Mouse (Mus musculus) CH12.LX (cell line): ENCODE measurements around the gene Gm20388. TPM values are rescaled to one million over a fixed set of nuclear protein-coding genes. Genes with fewer than 3 reads are reported as not detected.

Experiments
- DNase-seq: peaks from one replicate; pipeline ENCODE4 v3.0.0-alpha.2; 2013; ENCODE audit errors: extremely low read depth
- H3K27ac ChIP-seq: 2 replicates; pipeline ENCODE4 v1.5.1; 2012; ENCODE audit warnings: low read depth, mild to moderate bottlenecking, control low read depth, moderate library complexity; ENCODE audit not compliant: insufficient read depth
- H3K27me3 ChIP-seq: replicated peaks from 2 replicates; pipeline ENCODE3; 2012; ENCODE audit warnings: inconsistent platforms
- H3K36me3 ChIP-seq, 2 experiments: replicated peaks in 1 of 2; 2 replicates each; pipeline versions ENCODE3 to v1.6.1; 2012; ENCODE audit warnings: inconsistent platforms in 1 of 2, low read length in 1 of 2, mild to moderate bottlenecking in 1 of 2, mixed read lengths in 1 of 2, moderate library complexity in 1 of 2; ENCODE audit not compliant: control insufficient read depth in 1 of 2, insufficient read depth in 1 of 2
- H3K4me1 ChIP-seq, 2 experiments: 2 replicates each; pipeline ENCODE4 v1.6.1; 2012; ENCODE audit warnings: inconsistent platforms in 1 of 2, moderate library complexity in 1 of 2; ENCODE audit not compliant: insufficient read depth in 2 of 2, control insufficient read depth in 1 of 2
- H3K4me2 ChIP-seq: 2 replicates; pipeline ENCODE4 v1.6.1; 2012; ENCODE audit warnings: low read depth, mild to moderate bottlenecking, control low read depth; ENCODE audit not compliant: poor library complexity, insufficient read depth, severe bottlenecking
- H3K4me3 ChIP-seq, 3 experiments: fragments of 150-350 bp in 1 of 3; sonication (generic) in 1 of 3; replicated peaks in 1 of 3; 2 replicates each; pipeline versions ENCODE3 to v1.5.1; 2011 to 2012; ENCODE audit warnings: low read depth in 2 of 3, low read length in 2 of 3, mild to moderate bottlenecking in 2 of 3, moderate library complexity in 2 of 3, control low read depth in 1 of 3, improper control_type of control experiment in 1 of 3, inconsistent platforms in 1 of 3, mixed read lengths in 1 of 3; ENCODE audit not compliant: poor library complexity in 1 of 3
- H3K79me2 ChIP-seq: replicated peaks from 2 replicates; pipeline ENCODE4 v1.6.1; 2012; ENCODE audit warnings: mild to moderate bottlenecking, moderate library complexity; ENCODE audit not compliant: control insufficient read depth, poor library complexity, insufficient read depth, severe bottlenecking; ENCODE audit errors: extremely low read depth
- H3K9ac ChIP-seq: 2 replicates; pipeline ENCODE4 v1.6.1; 2012; ENCODE audit warnings: low read depth, mild to moderate bottlenecking, control low read depth, moderate library complexity; ENCODE audit not compliant: insufficient read depth
- H3K9me3 ChIP-seq: replicated peaks from 2 replicates; pipeline ENCODE3; 2012; ENCODE audit warnings: low read length, inconsistent platforms, mixed read lengths
- CHD1 ChIP-seq: IDR thresholded peaks from 2 replicates; pipeline ENCODE4 v1.6.1; 2012; ENCODE audit warnings: low read depth, low read length, improper control_type of control experiment, inconsistent platforms
- CHD2 ChIP-seq: IDR thresholded peaks from 2 replicates; pipeline ENCODE4 v1.6.1; 2011; ENCODE audit warnings: low read length, improper control_type of control experiment
- CTCF ChIP-seq, 2 experiments: IDR thresholded peaks in 1 of 2; conservative IDR thresholded peaks in 1 of 2; 2 replicates each; pipeline ENCODE4 v1.5.1; 2011 to 2012; ENCODE audit warnings: low read depth in 2 of 2, low read length in 2 of 2, improper control_type of control experiment in 1 of 2, inconsistent platforms in 1 of 2, mild to moderate bottlenecking in 1 of 2, moderate library complexity in 1 of 2
- E2F4 ChIP-seq: IDR thresholded peaks from 2 replicates; pipeline ENCODE4 v1.6.1; 2011; ENCODE audit warnings: low read depth, low read length, improper control_type of control experiment; ENCODE audit not compliant: insufficient replicate concordance
- EP300 ChIP-seq: IDR thresholded peaks from 2 replicates; pipeline ENCODE4 v1.6.1; 2011; ENCODE audit warnings: low read length, improper control_type of control experiment
- ETS1 ChIP-seq: conservative IDR thresholded peaks from 2 replicates; pipeline ENCODE4 v1.6.1; 2012; ENCODE audit warnings: low read depth, mild to moderate bottlenecking, inconsistent platforms, low read length, improper control_type of control experiment, moderate library complexity
- GABPA ChIP-seq: IDR thresholded peaks from 2 replicates; pipeline ENCODE4 v1.6.1; 2012; ENCODE audit warnings: low read depth, low read length, improper control_type of control experiment, inconsistent platforms; ENCODE audit not compliant: insufficient replicate concordance
- HCFC1 ChIP-seq: IDR thresholded peaks from 2 replicates; pipeline ENCODE4 v1.6.1; 2012; ENCODE audit warnings: low read depth, mild to moderate bottlenecking, inconsistent platforms, low read length, improper control_type of control experiment
- JUN ChIP-seq: IDR thresholded peaks from 2 replicates; pipeline ENCODE4 v1.6.1; 2011; ENCODE audit warnings: low read depth, mild to moderate bottlenecking, low read length, improper control_type of control experiment, moderate library complexity; ENCODE audit not compliant: insufficient read depth
- JUND ChIP-seq: conservative IDR thresholded peaks from 2 replicates; pipeline ENCODE4 v1.6.1; 2011; ENCODE audit warnings: low read depth, low read length, improper control_type of control experiment
- KAT2A ChIP-seq: IDR thresholded peaks from 2 replicates; pipeline ENCODE4 v1.6.1; 2012; ENCODE audit warnings: low read length, improper control_type of control experiment, inconsistent platforms; ENCODE audit not compliant: insufficient replicate concordance
- MAFK ChIP-seq: IDR thresholded peaks from 2 replicates; pipeline ENCODE4 v1.6.1; 2011; ENCODE audit warnings: low read length, improper control_type of control experiment; ENCODE audit not compliant: insufficient replicate concordance
- MAX ChIP-seq: IDR thresholded peaks from 2 replicates; pipeline ENCODE4 v1.6.1; 2011; ENCODE audit warnings: low read length, improper control_type of control experiment
- MAZ ChIP-seq: IDR thresholded peaks from 2 replicates; pipeline ENCODE4 v1.6.1; 2012; ENCODE audit warnings: low read depth, mild to moderate bottlenecking, inconsistent platforms, low read length, improper control_type of control experiment, moderate library complexity
- MEF2A ChIP-seq: IDR thresholded peaks from 2 replicates; pipeline ENCODE4 v1.6.1; 2014; ENCODE audit warnings: low read depth, mild to moderate bottlenecking, inconsistent platforms, low read length, improper control_type of control experiment, borderline replicate concordance
- MXI1 ChIP-seq: IDR thresholded peaks from 2 replicates; pipeline ENCODE4 v1.6.1; 2011; ENCODE audit warnings: mild to moderate bottlenecking, low read depth, low read length, improper control_type of control experiment
- NRF1 ChIP-seq: IDR thresholded peaks from 2 replicates; pipeline ENCODE4 v1.6.1; 2014; ENCODE audit warnings: low read depth, mild to moderate bottlenecking, inconsistent platforms, low read length, improper control_type of control experiment, moderate library complexity
- PAX5 ChIP-seq: IDR thresholded peaks from 2 replicates; pipeline ENCODE4 v1.6.1; 2012; ENCODE audit warnings: low read length, inconsistent platforms, mixed read lengths
- POLR2A ChIP-seq: IDR thresholded peaks from 2 replicates; pipeline ENCODE4 v1.6.1; 2011; ENCODE audit warnings: low read depth, mild to moderate bottlenecking, improper control_type of control experiment, low read length
- POLR2AphosphoS2 ChIP-seq: IDR thresholded peaks from 2 replicates; pipeline ENCODE4 v1.6.1; 2011; ENCODE audit warnings: low read depth, low read length, improper control_type of control experiment
- RAD21 ChIP-seq: IDR thresholded peaks from 2 replicates; pipeline ENCODE4 v1.6.1; 2011; ENCODE audit warnings: low read depth, mild to moderate bottlenecking, low read length, improper control_type of control experiment, moderate library complexity
- SIN3A ChIP-seq: IDR thresholded peaks from 2 replicates; pipeline ENCODE4 v1.6.1; 2012; ENCODE audit warnings: low read length, improper control_type of control experiment, inconsistent platforms
- TCF12 ChIP-seq: IDR thresholded peaks from 2 replicates; pipeline ENCODE4 v1.6.1; 2014; ENCODE audit warnings: low read depth, mild to moderate bottlenecking, inconsistent platforms, low read length, improper control_type of control experiment
- UBTF ChIP-seq: IDR thresholded peaks from 2 replicates; pipeline ENCODE4 v1.6.1; 2012; ENCODE audit warnings: low read depth, mild to moderate bottlenecking, inconsistent platforms, low read length, improper control_type of control experiment, moderate library complexity
- USF2 ChIP-seq: conservative IDR thresholded peaks from 2 replicates; pipeline ENCODE4 v1.6.1; 2011; ENCODE audit warnings: low read depth, low read length, improper control_type of control experiment
- ZC3H11A ChIP-seq: IDR thresholded peaks from 2 replicates; pipeline ENCODE4 v1.6.1; 2012; ENCODE audit warnings: low read depth, mild to moderate bottlenecking, inconsistent platforms, low read length, improper control_type of control experiment
- ZKSCAN1 ChIP-seq: IDR thresholded peaks from 2 replicates; pipeline ENCODE4 v1.6.1; 2012; ENCODE audit warnings: low read depth, inconsistent platforms, low read length, improper control_type of control experiment, borderline replicate concordance
- ZNF384 ChIP-seq: IDR thresholded peaks from 2 replicates; pipeline ENCODE4 v1.6.1; 2012; ENCODE audit warnings: low read depth, low read length, improper control_type of control experiment, inconsistent platforms
- dilution Hi-C: fragments of 300-500 bp; cut with MboI; formaldehyde crosslinking; loops from 2 replicates; pipeline ENCODE4 v1.14.3; 2020; ENCODE audit warnings: low sequenced_read_pairs; ENCODE audit not compliant: extremely low pct_unique_long_range_greater_than_20kb, extremely low pct_ligation_motif_present
- in situ Hi-C: fragments of 300-500 bp; cut with MboI; formaldehyde crosslinking; loops from 3 replicates; pipeline ENCODE4 v1.14.3; 2019; ENCODE audit warnings: low sequenced_read_pairs, low pct_ligation_motif_present, low pct_unique_long_range_greater_than_20kb, mixed read lengths
- polyA plus RNA-seq: library from polyadenylated mRNA; unstranded; fragments of >175 nt; gene quantifications from 2 replicates; pipeline ENCODE4 v1.2.1, GENCODE M21; 2012; ENCODE audit warnings: low read depth; ENCODE audit not compliant: insufficient read length
- total RNA-seq, 2 experiments: library from RNA; depleted of rRNA; stranded (reverse); fragments of 300-350 nt in 1 of 2; fragments of >200 nt in 1 of 2; gene quantifications; 2 replicates each; pipeline ENCODE4 v1.2.3; 2012 to 2014

Gene Gm20388
- total and polyA plus RNA-seq, 3 experiments: 14.8 to 26.3 (median 22.2) TPM

DNA sequence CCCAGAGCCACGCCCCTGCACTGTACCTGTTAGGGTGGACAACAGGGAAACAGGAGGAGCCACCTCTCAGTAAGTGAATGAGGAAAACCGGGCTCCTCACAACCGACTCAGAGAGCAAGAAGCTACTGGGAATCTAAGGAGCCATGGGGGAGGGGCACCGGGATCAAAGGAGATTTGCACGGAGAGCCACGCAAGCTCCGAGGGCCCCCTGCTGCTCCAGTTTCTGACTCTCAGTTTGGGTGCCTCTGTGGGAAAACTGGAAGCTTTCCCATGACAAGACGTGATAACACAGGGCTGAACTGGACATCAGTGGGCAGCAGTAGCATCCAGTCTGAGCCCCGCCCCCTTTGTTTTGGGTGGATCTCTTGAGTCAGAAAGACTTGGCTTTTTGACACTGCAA, 1489.9 kb downstream of the Gm20388 start:
- Histone ChIP-seq H3K9ac (no peak overlapping the region), H3K9me3 (peaks cover 2% of the 10 kb centered on the region), H3K4me3 (no peak overlapping the region), H3K79me2 (no peaks in the 10 kb centered on the region), H3K4me1 (no peaks in the 10 kb centered on the region), H3K4me2 (no peak overlapping the region)
- no peak for DNase-seq
- TF ChIP-seq TCF12 (no peak), MEF2A (no peak), NRF1 (no peak), KAT2A (no peak), MAFK (no peak), ZC3H11A (no peak), JUND (no peak), CTCF (conservative IDR thresholded peaks at IDR 0.05 in 1 of 2, IDR thresholded peaks at IDR 0.05 in 1 of 2; ENCODE audit: low read depth in 2 of 2, low read length in 2 of 2) (no peak), CHD2 (no peak), E2F4 (no peak), USF2 (no peak), PAX5 (no peak)
- TF ChIP-seq, all 38 proteins: peak for 0
- Histone ChIP-seq H3K27ac (no peak overlapping the region), H3K36me3 (no peaks in the 10 kb centered on the region), H3K27me3 (peaks cover 80% of the 10 kb centered on the region)
- in situ Hi-C loops: no loop called here
- dilution Hi-C loops: no loop called here

DNA sequence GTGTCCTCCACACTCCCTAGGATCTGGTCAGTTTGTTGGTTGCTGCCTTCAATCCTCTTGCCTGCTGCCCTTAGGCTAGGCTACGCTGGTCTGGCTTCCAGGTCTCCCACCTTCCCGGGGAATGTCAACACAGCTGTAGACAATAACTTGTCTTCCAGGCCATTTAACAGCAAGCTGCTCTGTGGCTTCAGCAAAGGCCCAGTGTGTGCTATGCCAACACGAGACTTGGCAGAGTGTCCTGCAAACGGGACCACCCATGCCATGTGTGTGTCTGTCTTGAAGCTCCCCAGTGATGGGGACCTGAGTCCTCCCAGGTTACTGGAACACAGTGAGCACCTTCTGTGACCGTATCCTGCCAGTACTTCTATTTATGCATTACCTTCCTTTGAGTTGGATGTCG, 1493.2 kb downstream of the Gm20388 start:
- in situ Hi-C loops: no loop called here

More for the DNA sequence above, 1493.2 kb downstream of the Gm20388 start:
- DNase-seq: no peak
- dilution Hi-C loops: no loop called here
- TF ChIP-seq CTCF (conservative IDR thresholded peaks at IDR 0.05 in 1 of 2, IDR thresholded peaks at IDR 0.05 in 1 of 2; ENCODE audit: low read depth in 2 of 2, low read length in 2 of 2) (no peak), ZKSCAN1 (no peak), POLR2AphosphoS2 (no peak), MAZ (no peak), MAX (no peak), RAD21 (no peak), HCFC1 (no peak), CHD1 (no peak), MXI1 (no peak), PAX5 (no peak), GABPA (no peak), SIN3A (no peak), EP300 (no peak), JUN (no peak), ZNF384 (no peak), UBTF (no peak), MAFK (no peak), MEF2A (no peak), POLR2A (no peak), ETS1 (no peak)
- Histone ChIP-seq H3K4me2 (no peak overlapping the region), H3K27me3 (peaks cover 48% of the 10 kb centered on the region), H3K4me1 (no peaks in the 10 kb centered on the region), H3K4me3 (no peak overlapping the region), H3K36me3 (no peaks in the 10 kb centered on the region), H3K9ac (no peak overlapping the region), H3K9me3 (peaks cover 2% of the 10 kb centered on the region), H3K79me2 (no peaks in the 10 kb centered on the region), H3K27ac (no peak overlapping the region)
